Mouse (Mus musculus) forebrain, embryonic 12.5 days (tissue): ENCODE results near the gene Ptpa. TPM values are rescaled to one million over a fixed set of nuclear protein-coding genes. Genes with fewer than 3 reads are reported as not detected.
"Not testable (repeated sequence)": the region's sequence is repeated elsewhere in the genome, so short reads cannot be mapped to it uniquely, and the experiment has no call there.

ENCODE experiments used
- ATAC-seq: fragments of 200-750 bp; cut with Nextera tagmentation; 2 replicates; pipeline ENCODE4 v1.8.0; 2017; ENCODE audit warnings: moderate TSS enrichment; ENCODE audit not compliant: low FRiP score
- H3K27ac ChIP-seq: fragments of 300-500 bp; sonication (generic); 2 replicates; pipeline ENCODE4 v1.5.1; 2016; ENCODE audit warnings: mild to moderate bottlenecking
- H3K27me3 ChIP-seq: fragments of 300-500 bp; sonication (generic); 2 replicates; pipeline ENCODE4 v1.6.1; 2016; ENCODE audit warnings: mild to moderate bottlenecking
- H3K36me3 ChIP-seq: fragments of 300-500 bp; sonication (generic); replicated peaks from 2 replicates; pipeline ENCODE4 v1.6.1; 2016; ENCODE audit warnings: mild to moderate bottlenecking
- H3K4me1 ChIP-seq: fragments of 300-500 bp; sonication (generic); 2 replicates; pipeline ENCODE4 v1.6.1; 2016
- H3K4me2 ChIP-seq: fragments of 300-500 bp; sonication (generic); 2 replicates; pipeline ENCODE4 v1.6.1; 2016; ENCODE audit warnings: mild to moderate bottlenecking, moderate library complexity
- H3K4me3 ChIP-seq: fragments of 300-500 bp; sonication (generic); replicated peaks from 2 replicates; pipeline ENCODE4 v1.5.1; 2016; ENCODE audit warnings: mild to moderate bottlenecking
- H3K9ac ChIP-seq: fragments of 300-500 bp; sonication (generic); 2 replicates; pipeline ENCODE4 v1.6.1; 2016; ENCODE audit warnings: mild to moderate bottlenecking
- H3K9me3 ChIP-seq: fragments of 300-500 bp; sonication (generic); 2 replicates; pipeline ENCODE4 v1.6.1; 2016
- WGBS: fragments of 180-500 bp; shearing (Covaris S2); methylation state at CpG from one replicate; pipeline ENCODE4 v1.1.7; 2016; 5-methylcytosine and 5-hydroxymethylcytosine counted together
- polyA plus RNA-seq: library from polyadenylated mRNA; unstranded; fragments of >200 nt; fragmentation: Nextera tagmentation; extraction: Ambion mirVana; gene quantifications from 2 replicates; pipeline ENCODE4 v1.2.1, GENCODE M21; 2016

Ptpa gene
- polyA plus RNA-seq, 1 experiment from 2014 or later = 131 TPM

GRCm38 (mm10) chr2:30407221-30407620 lies 8.6 kb upstream of the Ptpa start:
- H3K36me3 ChIP-seq = peaks cover 80% of the 10 kb centered on the region
- no peaks in the 10 kb centered on the region for H3K4me1 ChIP-seq
- H3K4me2 ChIP-seq = no peak overlapping the region
- no peak for ATAC-seq
- H3K9me3 ChIP-seq = no peaks in the 10 kb centered on the region
- no peak overlapping the region for H3K27ac ChIP-seq
- no peaks in the 10 kb centered on the region for H3K27me3 ChIP-seq
- H3K9ac ChIP-seq = no peak overlapping the region
- no peak overlapping the region for H3K4me3 ChIP-seq
- 91% methylated on average over 2 of the region's 2 CpGs for WGBS

GRCm38 (mm10) chr2:30407778-30408177 lies 8.1 kb upstream of the Ptpa start:
- Histone ChIP-seq H3K9ac (no peak overlapping the region), H3K27me3 (no peaks in the 10 kb centered on the region), H3K27ac (no peak overlapping the region), H3K4me1 (no peaks in the 10 kb centered on the region), H3K4me2 (no peak overlapping the region), H3K4me3 (no peak overlapping the region), H3K9me3 (no peaks in the 10 kb centered on the region), H3K36me3 (peaks cover 74% of the 10 kb centered on the region)
- no peak for ATAC-seq
- 93% methylated on average over 10 of the region's 10 CpGs for WGBS

GRCm38 (mm10) chr2:30408452-30409100 lies 7.3 kb upstream of the Ptpa start:
- Histone ChIP-seq H3K27ac (no peak overlapping the region), H3K36me3 (peaks cover 67% of the 10 kb centered on the region), H3K27me3 (no peaks in the 10 kb centered on the region), H3K4me1 (peaks cover 2% of the 10 kb centered on the region), H3K9me3 (no peaks in the 10 kb centered on the region), H3K4me3 (no peak overlapping the region), H3K9ac (no peak overlapping the region), H3K4me2 (no peak overlapping the region)
- no peak for ATAC-seq
- WGBS = 91% methylated on average over 8 of the region's 8 CpGs

GRCm38 (mm10) chr2:30409454-30410176 lies 6.2 kb upstream of the Ptpa start:
- no peaks in the 10 kb centered on the region for H3K27me3 ChIP-seq
- 92% methylated on average over 4 of the region's 5 CpGs for WGBS

GRCm38 (mm10) chr2:30413038-30413973 lies 2.5 kb upstream of the Ptpa start:
- Histone ChIP-seq H3K27ac (no peak overlapping the region), H3K36me3 (peaks cover 21% of the 10 kb centered on the region), H3K9ac (0 out of 2 replicates have a peak overlapping the region, but pooled peaks have one; percentile 29), H3K27me3 (no peaks in the 10 kb centered on the region), H3K4me2 (no peak overlapping the region), H3K4me1 (peaks cover 31% of the 10 kb centered on the region), H3K9me3 (no peaks in the 10 kb centered on the region), H3K4me3 (no peak overlapping the region)
- 79% methylated on average over 16 of the region's 16 CpGs for WGBS
- ATAC-seq = no peak

More at GRCm38 (mm10) chr2:30409454-30410176, 6.2 kb upstream of the Ptpa start:
- ATAC-seq = no peak
- Histone ChIP-seq H3K4me2 (no peak overlapping the region), H3K27ac (no peak overlapping the region), H3K9ac (no peak overlapping the region), H3K36me3 (peaks cover 58% of the 10 kb centered on the region), H3K4me3 (no peak overlapping the region), H3K4me1 (peaks cover 12% of the 10 kb centered on the region), H3K9me3 (no peaks in the 10 kb centered on the region)

GRCm38 (mm10) chr2:30414101-30414500 lies 1.7 kb upstream of the Ptpa start:
- Histone ChIP-seq H3K4me3 (no peak overlapping the region), H3K4me1 (peaks cover 39% of the 10 kb centered on the region)

GRCm38 (mm10) chr2:30414681-30415080 lies 1.2 kb upstream of the Ptpa start:
- H3K27ac ChIP-seq = no peak overlapping the region
- ATAC-seq = no peak; the same call in 1 of the 2 replicates
- peaks cover 41% of the 10 kb centered on the region for H3K4me1 ChIP-seq

More at GRCm38 (mm10) chr2:30414101-30414500, 1.7 kb upstream of the Ptpa start:
- no peak for ATAC-seq
- Histone ChIP-seq H3K27me3 (no peaks in the 10 kb centered on the region), H3K36me3 (peaks cover 13% of the 10 kb centered on the region), H3K27ac (no peak overlapping the region), H3K9ac (no peak overlapping the region; the same call in 1 of the 2 replicates), H3K4me2 (no peak overlapping the region), H3K9me3 (no peaks in the 10 kb centered on the region)
- WGBS = 94% methylated on average over 4 of the region's 4 CpGs

GRCm38 (mm10) chr2:30415157-30415935 lies 493 bp upstream of the Ptpa start, which contains the start of gene Crat:
Crat (minus strand) TSS chr2:30415813.
- H3K4me1 ChIP-seq = peaks cover 41% of the 10 kb centered on the region
- peak within 1 kb of the TSS; percentile 59 for H3K4me2 ChIP-seq

More at GRCm38 (mm10) chr2:30414681-30415080, 1.2 kb upstream of the Ptpa start:
- Histone ChIP-seq H3K4me3 (peak overlapping the region; percentile 85), H3K4me2 (peak overlapping the region; percentile 59), H3K9me3 (no peaks in the 10 kb centered on the region), H3K27me3 (no peaks in the 10 kb centered on the region), H3K9ac (peak overlapping the region; percentile 88), H3K36me3 (peaks cover 7% of the 10 kb centered on the region; the same call in 1 of the 2 replicates)
- WGBS = 46% methylated on average over 5 of the region's 5 CpGs

GRCm38 (mm10) chr2:30416649-30416965 lies 768 bp downstream of the Ptpa start:
- peak overlapping the region; percentile 59 for H3K4me2 ChIP-seq
- WGBS = under 1% methylated on average over 7 of the region's 7 CpGs
- no peaks in the 10 kb centered on the region for H3K27me3 ChIP-seq
- peak overlapping the region; percentile 85 for H3K4me3 ChIP-seq
- no peaks in the 10 kb centered on the region for H3K9me3 ChIP-seq
- H3K9ac ChIP-seq = peak overlapping the region; percentile 88
- peak overlapping the region; percentile 98 for H3K27ac ChIP-seq
- H3K4me1 ChIP-seq = peaks cover 41% of the 10 kb centered on the region
- H3K36me3 ChIP-seq = no peaks in the 10 kb centered on the region
- ATAC-seq = no peak

More at GRCm38 (mm10) chr2:30415157-30415935, 493 bp upstream of the Ptpa start, which contains the start of gene Crat:
- no peaks in the 10 kb centered on the region for H3K9me3 ChIP-seq
- H3K4me3 ChIP-seq = peak within 1 kb of the TSS; percentile 85
- H3K27ac ChIP-seq = peak within 1 kb of the TSS; percentile 98
- 0 out of 2 replicates have a peak, but pooled peaks cover 4% of the 10 kb centered on the region for H3K36me3 ChIP-seq
- H3K9ac ChIP-seq = peak within 1 kb of the TSS; percentile 88
- WGBS = under 1% methylated on average over 58 of the region's 58 CpGs
- peak; percentile 91 for ATAC-seq
- H3K27me3 ChIP-seq = no peaks in the 10 kb centered on the region

GRCm38 (mm10) chr2:30417154-30417553 lies 1.3 kb downstream of the Ptpa start:
- peaks cover 41% of the 10 kb centered on the region for H3K4me1 ChIP-seq
- not testable (repeated sequence) for H3K27me3 ChIP-seq, H3K36me3 ChIP-seq, H3K27ac ChIP-seq, ATAC-seq, H3K9me3 ChIP-seq
- WGBS = 80% methylated on average over 6 of the region's 6 CpGs
- peak overlapping the region; percentile 85; the same call in 1 of the 2 replicates for H3K4me3 ChIP-seq
- peak overlapping the region; percentile 88; the same call in 1 of the 2 replicates for H3K9ac ChIP-seq
- H3K4me2 ChIP-seq = peak overlapping the region; percentile 59

- Histone ChIP-seq H3K4me1 (peaks cover 41% of the 10 kb centered on the region), H3K4me3 (no peak overlapping the region), H3K4me2 (peak overlapping the region; percentile 59), H3K9me3 (no peaks in the 10 kb centered on the region), H3K9ac (no peak overlapping the region), H3K27ac (no peak overlapping the region), H3K36me3 (no peaks in the 10 kb centered on the region), H3K27me3 (no peaks in the 10 kb centered on the region)
- no peak for ATAC-seq
- 82% methylated on average over 5 of the region's 5 CpGs for WGBS
Measured at GRCm38 (mm10) chr2:30417595-30418165, 1.8 kb downstream of the Ptpa start.
